Mouse (Mus musculus) heart, postnatal 0 days (tissue): Measurements from ENCODE around the gene Ldb1.

Experiments
- CTCF ChIP-seq: IDR thresholded peaks from 2 replicates; pipeline ENCODE4 v1.5.1; 2016; ENCODE audit warnings: antibody characterized with exemption, control low read depth, low read depth
- EP300 ChIP-seq: IDR thresholded peaks from 2 replicates; pipeline ENCODE4 v1.6.1; 2016; ENCODE audit warnings: antibody characterized with exemption, low read depth

DNA sequence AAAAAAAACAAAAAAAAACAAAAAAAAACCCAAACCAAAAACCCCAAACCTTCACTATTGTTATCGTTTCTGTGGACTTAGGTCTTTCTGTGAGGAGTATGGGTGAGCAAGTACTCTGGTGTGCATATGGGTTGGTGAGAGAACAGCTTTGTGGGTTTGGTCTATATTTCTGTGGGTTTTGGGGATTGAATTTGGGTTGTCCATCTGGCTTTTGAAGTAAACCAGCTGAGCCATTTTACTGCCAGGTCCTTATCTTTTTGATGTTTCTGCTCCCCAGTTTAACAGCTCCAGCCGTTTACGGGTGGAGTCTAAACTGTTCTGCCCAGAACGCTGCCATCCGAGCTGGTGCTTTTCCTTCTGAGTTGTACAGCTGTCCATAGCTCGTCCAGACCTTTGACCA is 15.8 kb upstream of the Ldb1 start:
- TF ChIP-seq EP300 (no peak), CTCF (no peak)
